Comparison of ENCODE assay signal across 17 mouse cellular contexts in genomic region chr8:30063148-30063547, GRCm38 (mm10).
A peak's percentile ranks its signal among the peaks of the same experiment; 100 is the strongest.
DNase-seq lines count a peak whose midpoint lies in the region; ATAC-seq lines count a peak whose summit lies in the region.
"Had no signal": no experiment of that assay in that cellular context is flagged by ENCODE, and none has a peak within 500 bp of the region (broad histone marks: within the 10 kb centered on the region; RNA-seq: fewer than 3 reads in every experiment).

No protein-coding gene starts in this region.

- H3K9ac ChIP-seq in limb, embryonic 12.5 days (replicated peaks) = no peak overlapping the region
- H3K9ac ChIP-seq in limb, embryonic 13.5 days = no peak overlapping the region
- H3K9ac ChIP-seq in midbrain, embryonic 15.5 days = no peak overlapping the region
- H3K9ac ChIP-seq in intestine, embryonic 15.5 days = no peak overlapping the region
- H3K9ac ChIP-seq: embryonic facial prominence, embryonic 13.5 days; forebrain, embryonic 13.5 days; forebrain, embryonic 15.5 days; forebrain, postnatal 0 days had no signal

- no peaks in the 10 kb centered on the region for H3K9me3 ChIP-seq in limb, embryonic 12.5 days
- H3K9me3 ChIP-seq in limb, embryonic 10.5 days (replicated peaks) = no peaks in the 10 kb centered on the region
- H3K9me3 ChIP-seq in limb, embryonic 13.5 days = no peaks in the 10 kb centered on the region
- no peaks in the 10 kb centered on the region for H3K9me3 ChIP-seq in midbrain, embryonic 15.5 days
- no peaks in the 10 kb centered on the region for H3K9me3 ChIP-seq in intestine, embryonic 15.5 days
- H3K9me3 ChIP-seq: embryonic facial prominence, embryonic 13.5 days; forebrain, embryonic 13.5 days; forebrain, embryonic 15.5 days had no signal

- DNase-seq in limb, embryonic 10.5 days (ENCODE audit: low spot score) = no peak
- DNase-seq: adrenal gland, adult 2 months; adrenal gland, postnatal 10 days; adrenal gland, postnatal 25 days; cerebellum, adult 11-12 months; cerebellum, adult 2 months; cerebellum, adult 9-10 months; cerebellum, postnatal 10 days; cerebellum, postnatal 25 days; forebrain, postnatal 0 days had no signal

- peak; percentile 71 for ATAC-seq in limb, embryonic 12.5 days (ENCODE audit: insufficient number of reproducible peaks, insufficient read depth, low FRiP score, low TSS enrichment, low read depth)
- ATAC-seq in limb, embryonic 13.5 days (ENCODE audit: low FRiP score, low read depth) = peak; percentile 54
- no peak for ATAC-seq in midbrain, embryonic 15.5 days (replicated peaks)
- ATAC-seq in intestine, embryonic 15.5 days = no peak
- ATAC-seq: forebrain, embryonic 13.5 days; forebrain, embryonic 15.5 days; forebrain, postnatal 0 days had no signal

- no peak overlapping the region for H3K4me3 ChIP-seq in limb, embryonic 12.5 days (replicated peaks)
- H3K4me3 ChIP-seq in limb, embryonic 10.5 days = no peak overlapping the region
- no peak overlapping the region for H3K4me3 ChIP-seq in limb, embryonic 13.5 days
- no peak overlapping the region for H3K4me3 ChIP-seq in midbrain, embryonic 15.5 days
- H3K4me3 ChIP-seq in intestine, embryonic 15.5 days (replicated peaks) = no peak overlapping the region
- H3K4me3 ChIP-seq: embryonic facial prominence, embryonic 13.5 days; forebrain, embryonic 13.5 days; forebrain, embryonic 15.5 days had no signal

- no peaks in the 10 kb centered on the region for H3K27me3 ChIP-seq in limb, embryonic 12.5 days
- no peaks in the 10 kb centered on the region for H3K27me3 ChIP-seq in limb, embryonic 10.5 days (ENCODE audit: low read depth, poor library complexity, severe bottlenecking)
- H3K27me3 ChIP-seq in limb, embryonic 13.5 days = no peaks in the 10 kb centered on the region
- no peaks in the 10 kb centered on the region for H3K27me3 ChIP-seq in midbrain, embryonic 15.5 days (replicated peaks)
- no peaks in the 10 kb centered on the region for H3K27me3 ChIP-seq in intestine, embryonic 15.5 days (replicated peaks)
- H3K27me3 ChIP-seq: embryonic facial prominence, embryonic 13.5 days; forebrain, embryonic 13.5 days; forebrain, embryonic 15.5 days had no signal

- 59% methylated on average over 3 of the region's 3 CpGs for WGBS in limb, embryonic 12.5 days
- 84% methylated on average over 3 of the region's 3 CpGs for WGBS in limb, embryonic 10.5 days
- 48% methylated on average over 3 of the region's 3 CpGs for WGBS in limb, embryonic 13.5 days
- 72% methylated on average over 3 of the region's 3 CpGs for WGBS in midbrain, embryonic 15.5 days
- 62% methylated on average over 3 of the region's 3 CpGs for WGBS in intestine, embryonic 15.5 days

- H3K4me1 ChIP-seq in limb, embryonic 12.5 days (replicated peaks) = no peaks in the 10 kb centered on the region
- no peaks in the 10 kb centered on the region for H3K4me1 ChIP-seq in limb, embryonic 10.5 days
- no peaks in the 10 kb centered on the region for H3K4me1 ChIP-seq in limb, embryonic 13.5 days
- no peaks in the 10 kb centered on the region for H3K4me1 ChIP-seq in midbrain, embryonic 15.5 days
- no peaks in the 10 kb centered on the region for H3K4me1 ChIP-seq in intestine, embryonic 15.5 days (replicated peaks)
- H3K4me1 ChIP-seq: embryonic facial prominence, embryonic 13.5 days; forebrain, embryonic 13.5 days; forebrain, embryonic 15.5 days had no signal

- H3K27ac ChIP-seq in limb, embryonic 12.5 days = no peak overlapping the region
- no peak overlapping the region for H3K27ac ChIP-seq in limb, embryonic 10.5 days
- no peak overlapping the region for H3K27ac ChIP-seq in limb, embryonic 13.5 days
- no peak overlapping the region for H3K27ac ChIP-seq in midbrain, embryonic 15.5 days
- no peak overlapping the region for H3K27ac ChIP-seq in intestine, embryonic 15.5 days
- H3K27ac ChIP-seq: embryonic facial prominence, embryonic 13.5 days; forebrain, embryonic 13.5 days; forebrain, embryonic 15.5 days had no signal

- no peaks in the 10 kb centered on the region for H3K36me3 ChIP-seq in limb, embryonic 12.5 days
- no peaks in the 10 kb centered on the region for H3K36me3 ChIP-seq in limb, embryonic 10.5 days
- no peaks in the 10 kb centered on the region for H3K36me3 ChIP-seq in limb, embryonic 13.5 days
- no peaks in the 10 kb centered on the region for H3K36me3 ChIP-seq in midbrain, embryonic 15.5 days (replicated peaks)
- H3K36me3 ChIP-seq in intestine, embryonic 15.5 days = no peaks in the 10 kb centered on the region
- H3K36me3 ChIP-seq: embryonic facial prominence, embryonic 13.5 days; forebrain, embryonic 15.5 days had no signal

- H3K4me2 ChIP-seq in limb, embryonic 12.5 days = no peak overlapping the region
- H3K4me2 ChIP-seq in limb, embryonic 13.5 days (replicated peaks) = no peak overlapping the region
- no peak overlapping the region for H3K4me2 ChIP-seq in midbrain, embryonic 15.5 days
- H3K4me2 ChIP-seq in intestine, embryonic 15.5 days (replicated peaks) = no peak overlapping the region
- H3K4me2 ChIP-seq: embryonic facial prominence, embryonic 13.5 days; forebrain, embryonic 13.5 days; forebrain, embryonic 15.5 days had no signal

Comparison
In these comparisons a context has a peak if more than half of its experiments do, and no peak if none do; other contexts are left out.
1. ATAC-seq: peak in limb, embryonic 12.5 days (single experiment) and limb, embryonic 13.5 days (single experiment); none in midbrain, embryonic 15.5 days (single experiment) and intestine, embryonic 15.5 days (single experiment).